Mouse (Mus musculus): ENCODE measurements at regions not wholly inside any gene's neighbourhood (a gene's known extent, or its start where the extent isn't known, plus 50 kb on each side); places are given as distances from the start of the nearest gene placed in this dataset.

GRCm38 (mm10) chr12:26144616-26145015 is 270.4 kb downstream of the Rnf144a start:
- Histone ChIP-seq H3K9ac (ENCODE audit: insufficient read depth, low read depth) (no peak overlapping the region), H3K9me3 (replicated peaks; ENCODE audit: low read length) (no peaks in the 10 kb centered on the region), H3K27me3 (replicated peaks) (no peaks in the 10 kb centered on the region), H3K27ac (ENCODE audit: insufficient read depth, low read depth) (no peak overlapping the region), H3K4me1 (ENCODE audit: control insufficient read depth in 1 of 2, insufficient read depth in 2 of 2) (no peaks in the 10 kb centered on the region), H3K4me2 (ENCODE audit: insufficient read depth, low read depth, poor library complexity, severe bottlenecking) (no peak overlapping the region), H3K4me3 (replicated peaks in 1 of 3; ENCODE audit: low read depth in 2 of 3, low read length in 2 of 3, poor library complexity in 1 of 3) (no peak overlapping the region), H3K36me3 (replicated peaks in 1 of 2; ENCODE audit: control insufficient read depth in 1 of 2, insufficient read depth in 1 of 2, low read length in 1 of 2) (no peaks in the 10 kb centered on the region), H3K79me2 (replicated peaks; ENCODE audit: control insufficient read depth, extremely low read depth, insufficient read depth, poor library complexity, severe bottlenecking) (no peaks in the 10 kb centered on the region)
- TF ChIP-seq CTCF (conservative IDR thresholded peaks at IDR 0.05 in 1 of 2, IDR thresholded peaks at IDR 0.05 in 1 of 2; ENCODE audit: low read depth in 2 of 2, low read length in 2 of 2): no peak
- TF ChIP-seq POLR2A (IDR thresholded peaks at IDR 0.05; ENCODE audit: low read depth, low read length): no peak
- dilution Hi-C loops (cut with MboI; ENCODE audit: extremely low pct_ligation_motif_present, extremely low pct_unique_long_range_greater_than_20kb, low sequenced_read_pairs): no loop called here
- in situ Hi-C loops (cut with MboI; ENCODE audit: low pct_ligation_motif_present, low pct_unique_long_range_greater_than_20kb, low sequenced_read_pairs): no loop called here
- DNase-seq (ENCODE audit: extremely low read depth): no peak

GRCm38 (mm10) chr12:26143411-26143810 is 271.6 kb downstream of the Rnf144a start:
- DNase-seq (ENCODE audit: extremely low read depth): no peak
- Histone ChIP-seq H3K9ac (ENCODE audit: insufficient read depth, low read depth) (no peak overlapping the region), H3K4me2 (ENCODE audit: insufficient read depth, low read depth, poor library complexity, severe bottlenecking) (no peak overlapping the region), H3K4me3 (replicated peaks in 1 of 3; ENCODE audit: low read depth in 2 of 3, low read length in 2 of 3, poor library complexity in 1 of 3) (no peak overlapping the region), H3K79me2 (replicated peaks; ENCODE audit: control insufficient read depth, extremely low read depth, insufficient read depth, poor library complexity, severe bottlenecking) (no peaks in the 10 kb centered on the region), H3K9me3 (replicated peaks; ENCODE audit: low read length) (no peaks in the 10 kb centered on the region), H3K27me3 (replicated peaks) (no peaks in the 10 kb centered on the region), H3K27ac (ENCODE audit: insufficient read depth, low read depth) (no peak overlapping the region), H3K36me3 (replicated peaks in 1 of 2; ENCODE audit: control insufficient read depth in 1 of 2, insufficient read depth in 1 of 2, low read length in 1 of 2) (no peaks in the 10 kb centered on the region), H3K4me1 (ENCODE audit: control insufficient read depth in 1 of 2, insufficient read depth in 2 of 2) (no peaks in the 10 kb centered on the region)
- in situ Hi-C loops (cut with MboI; ENCODE audit: low pct_ligation_motif_present, low pct_unique_long_range_greater_than_20kb, low sequenced_read_pairs) (no loop called here), dilution Hi-C loops (cut with MboI; ENCODE audit: extremely low pct_ligation_motif_present, extremely low pct_unique_long_range_greater_than_20kb, low sequenced_read_pairs) (no loop called here)
- no peak for TF ChIP-seq MAFK (IDR thresholded peaks at IDR 0.05; ENCODE audit: insufficient replicate concordance, low read length)
- TF ChIP-seq POLR2A (IDR thresholded peaks at IDR 0.05; ENCODE audit: low read depth, low read length): no peak
- no peak for TF ChIP-seq RCOR1 (conservative IDR thresholded peaks at IDR 0.05; ENCODE audit: low read depth, low read length)
- no peak for TF ChIP-seq TBP (conservative IDR thresholded peaks at IDR 0.05; ENCODE audit: low read depth, low read length)
- no peak for TF ChIP-seq MXI1 (IDR thresholded peaks at IDR 0.05; ENCODE audit: low read depth, low read length)
- TF ChIP-seq SMC3 (IDR thresholded peaks at IDR 0.05; ENCODE audit: low read depth, low read length): no peak
- TF ChIP-seq POLR2AphosphoS2 (IDR thresholded peaks at IDR 0.05; ENCODE audit: low read depth, low read length): no peak
- TF ChIP-seq ZMIZ1 (IDR thresholded peaks at IDR 0.05; ENCODE audit: low read depth, low read length): no peak
- TF ChIP-seq EP300 (IDR thresholded peaks at IDR 0.05; ENCODE audit: low read length): no peak
- no peak for TF ChIP-seq JUN (IDR thresholded peaks at IDR 0.05; ENCODE audit: insufficient read depth, low read depth, low read length)
- TF ChIP-seq MYC (IDR thresholded peaks at IDR 0.05; ENCODE audit: low read depth, low read length): no peak

GRCm38 (mm10) chr12:26130811-26131210 is 284.2 kb downstream of the Rnf144a start:
- no peaks in the 10 kb centered on the region for H3K27me3 ChIP-seq (replicated peaks)
- H3K9ac ChIP-seq (ENCODE audit: insufficient read depth, low read depth): no peak overlapping the region
- H3K9me3 ChIP-seq (replicated peaks; ENCODE audit: low read length): no peaks in the 10 kb centered on the region
- H3K79me2 ChIP-seq (replicated peaks; ENCODE audit: control insufficient read depth, extremely low read depth, insufficient read depth, poor library complexity, severe bottlenecking): no peaks in the 10 kb centered on the region
- no peak overlapping the region for H3K4me3 ChIP-seq (replicated peaks in 1 of 3; ENCODE audit: low read depth in 2 of 3, low read length in 2 of 3, poor library complexity in 1 of 3)
- no peaks in the 10 kb centered on the region for H3K4me1 ChIP-seq (ENCODE audit: control insufficient read depth in 1 of 2, insufficient read depth in 2 of 2)
- TF ChIP-seq POLR2AphosphoS2 (IDR thresholded peaks at IDR 0.05; ENCODE audit: low read depth, low read length): no peak
- no peak for TF ChIP-seq HCFC1 (IDR thresholded peaks at IDR 0.05; ENCODE audit: low read depth, low read length)
- TF ChIP-seq NELFE (IDR thresholded peaks at IDR 0.05; ENCODE audit: low read depth, low read length): no peak
- TF ChIP-seq ZC3H11A (IDR thresholded peaks at IDR 0.05; ENCODE audit: low read depth, low read length): no peak
- no peak for TF ChIP-seq NRF1 (IDR thresholded peaks at IDR 0.05; ENCODE audit: low read depth, low read length)
- no peak for TF ChIP-seq E2F4 (IDR thresholded peaks at IDR 0.05; ENCODE audit: insufficient replicate concordance, low read depth, low read length)
- no peak for TF ChIP-seq TCF12 (IDR thresholded peaks at IDR 0.05; ENCODE audit: low read depth, low read length)
- no peak for TF ChIP-seq ZMIZ1 (IDR thresholded peaks at IDR 0.05; ENCODE audit: low read depth, low read length)
- no peak for TF ChIP-seq USF1 (IDR thresholded peaks at IDR 0.05; ENCODE audit: low read depth, low read length)
- TF ChIP-seq MYC (IDR thresholded peaks at IDR 0.05; ENCODE audit: low read depth, low read length): no peak
- no peak for TF ChIP-seq GABPA (IDR thresholded peaks at IDR 0.05; ENCODE audit: insufficient replicate concordance, low read depth, low read length)
- no peak for TF ChIP-seq CHD1 (IDR thresholded peaks at IDR 0.05; ENCODE audit: low read depth, low read length)
- TF ChIP-seq KAT2A (IDR thresholded peaks at IDR 0.05; ENCODE audit: insufficient replicate concordance, low read length): no peak
- TF ChIP-seq EP300 (IDR thresholded peaks at IDR 0.05; ENCODE audit: low read length): no peak
- no peak for TF ChIP-seq RCOR1 (conservative IDR thresholded peaks at IDR 0.05; ENCODE audit: low read depth, low read length)
- no peak for TF ChIP-seq JUND (conservative IDR thresholded peaks at IDR 0.05; ENCODE audit: low read depth, low read length)
- TF ChIP-seq IRF4 (IDR thresholded peaks at IDR 0.05; ENCODE audit: low read depth, low read length): no peak
- in situ Hi-C loops (cut with MboI; ENCODE audit: low pct_ligation_motif_present, low pct_unique_long_range_greater_than_20kb, low sequenced_read_pairs) (no loop called here), dilution Hi-C loops (cut with MboI; ENCODE audit: extremely low pct_ligation_motif_present, extremely low pct_unique_long_range_greater_than_20kb, low sequenced_read_pairs) (no loop called here)
- H3K36me3 ChIP-seq (replicated peaks in 1 of 2; ENCODE audit: control insufficient read depth in 1 of 2, insufficient read depth in 1 of 2, low read length in 1 of 2): no peaks in the 10 kb centered on the region
- H3K4me2 ChIP-seq (ENCODE audit: insufficient read depth, low read depth, poor library complexity, severe bottlenecking): no peak overlapping the region
- no peak overlapping the region for H3K27ac ChIP-seq (ENCODE audit: insufficient read depth, low read depth)
- no peak for DNase-seq (ENCODE audit: extremely low read depth)
